Mouse (Mus musculus) heart, postnatal 0 days (tissue): ENCODE results near the gene Cpne7. TPM values are rescaled to one million over a fixed set of nuclear protein-coding genes. Genes with fewer than 3 reads are reported as not detected.
A peak's percentile ranks its signal among the peaks of the same experiment; 100 is the strongest.

ENCODE experiments used
- ATAC-seq: fragments of 200-750 bp; cut with Nextera tagmentation; 2 replicates; pipeline ENCODE4 v1.8.0; 2017; ENCODE audit warnings: low read depth, moderate number of reproducible peaks, moderate library complexity; ENCODE audit not compliant: insufficient read depth
- DNase-seq: peaks from one replicate; pipeline ENCODE4 v3.0.0-alpha.2; 2016; ENCODE audit warnings: low spot score
- H3K27ac ChIP-seq: fragments of 300-500 bp; sonication (generic); 2 replicates; pipeline ENCODE4 v1.5.1; 2014; ENCODE audit warnings: low read depth, mild to moderate bottlenecking
- H3K27me3 ChIP-seq: fragments of 300-500 bp; sonication (generic); 2 replicates; pipeline ENCODE4 v1.6.1; 2014; ENCODE audit warnings: low read length, mixed read lengths; ENCODE audit not compliant: control insufficient read depth, insufficient read depth
- H3K36me3 ChIP-seq: fragments of 300-500 bp; sonication (generic); replicated peaks from 2 replicates; pipeline ENCODE4 v1.6.1; 2014; ENCODE audit warnings: low read length, mixed read lengths; ENCODE audit not compliant: control insufficient read depth, insufficient read depth
- H3K4me1 ChIP-seq: fragments of 300-500 bp; sonication (generic); 2 replicates; pipeline ENCODE4 v1.6.1; 2014; ENCODE audit warnings: antibody characterized with exemption; ENCODE audit not compliant: control insufficient read depth, insufficient read depth
- H3K4me2 ChIP-seq: fragments of 300-500 bp; sonication (generic); 2 replicates; pipeline ENCODE4 v1.6.1; 2014; ENCODE audit warnings: low read depth, mild to moderate bottlenecking, low read length, moderate library complexity
- H3K4me3 ChIP-seq: fragments of 300-500 bp; sonication (generic); 2 replicates; pipeline ENCODE4 v1.5.1; 2014; ENCODE audit warnings: low read depth, low read length
- H3K9ac ChIP-seq: fragments of 300-500 bp; sonication (generic); replicated peaks from 2 replicates; pipeline ENCODE4 v1.6.1; 2014; ENCODE audit warnings: low read depth, low read length, mixed read lengths
- H3K9me3 ChIP-seq: fragments of 300-500 bp; sonication (generic); replicated peaks from 2 replicates; pipeline ENCODE4 v1.6.1; 2016; ENCODE audit warnings: low read length; ENCODE audit not compliant: control insufficient read depth
- CTCF ChIP-seq: IDR thresholded peaks from 2 replicates; pipeline ENCODE4 v1.5.1; 2016; ENCODE audit warnings: antibody characterized with exemption, control low read depth, low read depth
- EP300 ChIP-seq: IDR thresholded peaks from 2 replicates; pipeline ENCODE4 v1.6.1; 2016; ENCODE audit warnings: antibody characterized with exemption, low read depth
- WGBS: fragments of 180-500 bp; shearing (Covaris S2); extraction: QIAGEN DNeasy Blood & Tissue Kit; methylation state at CpG from one replicate; pipeline ENCODE4 v1.1.7; 2014; 5-methylcytosine and 5-hydroxymethylcytosine counted together
- polyA plus RNA-seq: library from polyadenylated mRNA; unstranded; fragments of >200 nt; fragmentation: Nextera tagmentation; extraction: Ambion mirVana; gene quantifications from 2 replicates; pipeline ENCODE4 v1.2.1, GENCODE M21; 2015
- total RNA-seq: library from RNA; depleted of rRNA; stranded (reverse); fragments of >200 nt; gene quantifications from 2 replicates; pipeline ENCODE4 v1.2.3, GENCODE M21; 2014; ENCODE audit warnings: low replicate concordance

The Cpne7 gene
- total and polyA plus RNA-seq, 2 experiments from 2014 or later = 0.15 to 0.42 TPM

DNA sequence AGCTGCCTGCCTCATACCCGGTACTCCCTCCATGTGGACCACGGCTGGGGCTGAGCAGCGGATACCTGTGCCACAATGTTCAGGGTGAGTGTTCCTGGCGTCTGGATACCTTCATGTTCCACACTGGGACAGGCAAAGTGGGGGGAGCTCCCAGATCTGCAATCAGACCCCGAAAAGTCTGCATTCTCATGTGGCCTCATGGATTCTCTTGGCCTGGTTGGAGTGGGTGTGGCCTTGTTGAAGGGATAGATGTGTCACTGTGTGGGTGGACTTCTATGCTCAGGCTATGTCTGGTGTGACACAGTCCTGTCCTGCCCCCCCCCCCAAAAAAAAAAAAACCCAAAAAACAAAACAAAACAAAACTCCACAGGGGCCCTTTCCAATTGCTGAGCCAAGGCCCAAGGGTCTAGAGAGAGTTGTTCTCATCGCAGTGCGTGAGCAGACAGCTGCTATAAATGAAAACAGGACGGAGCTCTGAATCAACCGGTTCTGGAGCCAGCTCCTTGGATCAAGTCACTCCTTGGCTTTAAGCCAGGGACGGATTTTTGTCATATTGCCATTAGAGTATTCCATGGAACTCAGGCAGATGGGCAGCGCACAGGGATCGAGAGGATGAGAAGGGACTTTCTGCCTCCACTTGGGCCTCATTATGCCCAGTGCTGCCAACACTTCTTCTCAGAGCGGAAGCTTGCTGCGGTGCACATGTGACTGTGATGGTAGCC, 24.7 kb downstream of the Cpne7 start:
- no peak overlapping the region for H3K4me3 ChIP-seq
- H3K4me1 ChIP-seq = peaks cover 17% of the 10 kb centered on the region
- ATAC-seq (peak; percentile 45), DNase-seq (peak; percentile 61)
- no peaks in the 10 kb centered on the region for H3K9me3 ChIP-seq
- H3K9ac ChIP-seq = no peak overlapping the region
- TF ChIP-seq CTCF = no peak
- no peak for TF ChIP-seq EP300
- H3K27ac ChIP-seq = peak overlapping the region; percentile 74
- H3K27me3 ChIP-seq = no peaks in the 10 kb centered on the region
- no peaks in the 10 kb centered on the region for H3K36me3 ChIP-seq
- 39% methylated on average over 14 of the region's 14 CpGs for WGBS
- H3K4me2 ChIP-seq = no peak overlapping the region

DNA sequence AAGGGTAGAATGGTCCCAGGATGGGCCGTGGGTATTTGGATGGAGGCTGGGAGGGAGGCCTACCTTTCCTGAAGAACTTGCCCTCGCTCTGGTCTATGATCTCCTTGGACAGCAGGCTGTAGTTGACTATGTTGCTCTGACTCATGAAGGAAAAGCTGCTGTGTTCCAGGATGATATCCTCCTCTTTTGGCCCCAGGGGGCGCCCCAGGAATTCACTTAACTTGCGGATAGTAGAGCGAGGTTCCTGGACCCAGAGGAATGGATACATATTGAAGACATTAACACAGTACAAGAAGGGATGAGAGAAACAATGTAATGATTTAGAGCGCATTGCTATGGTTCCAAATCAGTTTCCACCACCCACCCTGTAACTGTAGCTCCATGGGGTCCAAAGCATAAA, 28.1 kb downstream of the Cpne7 start:
- H3K27ac ChIP-seq = no peak overlapping the region
- ATAC-seq = no peak
- H3K9me3 ChIP-seq = no peaks in the 10 kb centered on the region
- 53% methylated on average over 6 of the region's 6 CpGs for WGBS
- no peak overlapping the region for H3K9ac ChIP-seq
- H3K27me3 ChIP-seq = no peaks in the 10 kb centered on the region
- no peak for TF ChIP-seq EP300
- TF ChIP-seq CTCF = peak; percentile 40
- H3K4me2 ChIP-seq = no peak overlapping the region
- no peak overlapping the region for H3K4me3 ChIP-seq
- no peaks in the 10 kb centered on the region for H3K36me3 ChIP-seq
- H3K4me1 ChIP-seq = peaks cover 8% of the 10 kb centered on the region; the same call in 1 of the 2 replicates
- no peak for DNase-seq

DNA sequence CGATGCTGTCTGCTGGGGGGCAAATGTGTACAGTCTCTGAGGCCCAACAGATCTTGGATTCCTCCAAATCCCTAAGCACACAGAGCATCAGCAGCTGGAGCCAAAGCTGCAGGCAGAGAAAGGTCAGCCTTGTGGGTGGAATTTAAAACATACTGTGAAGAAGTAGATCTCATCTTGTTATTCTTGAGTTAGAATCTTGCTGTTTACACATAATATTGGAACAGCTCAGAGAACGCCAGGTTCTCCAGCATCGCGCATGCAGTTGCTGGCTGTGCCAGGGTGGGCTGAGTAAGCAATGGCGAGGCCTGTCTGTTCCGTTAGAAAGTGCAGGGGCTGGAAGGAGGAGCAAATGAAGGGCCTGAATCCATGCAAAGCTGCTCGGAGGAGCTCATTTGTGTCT, 29.2 kb downstream of the Cpne7 start:
- H3K27me3 ChIP-seq = no peaks in the 10 kb centered on the region
- DNase-seq (no peak), ATAC-seq (no peak)
- no peak overlapping the region for H3K4me2 ChIP-seq
- H3K27ac ChIP-seq = no peak overlapping the region
- H3K9me3 ChIP-seq = no peaks in the 10 kb centered on the region
- no peak overlapping the region for H3K9ac ChIP-seq
- no peaks in the 10 kb centered on the region for H3K36me3 ChIP-seq
- no peak overlapping the region for H3K4me3 ChIP-seq
- H3K4me1 ChIP-seq = peaks cover 8% of the 10 kb centered on the region; the same call in 1 of the 2 replicates
- WGBS = 77% methylated on average over 7 of the region's 7 CpGs
- TF ChIP-seq EP300 (no peak), CTCF (no peak)

DNA sequence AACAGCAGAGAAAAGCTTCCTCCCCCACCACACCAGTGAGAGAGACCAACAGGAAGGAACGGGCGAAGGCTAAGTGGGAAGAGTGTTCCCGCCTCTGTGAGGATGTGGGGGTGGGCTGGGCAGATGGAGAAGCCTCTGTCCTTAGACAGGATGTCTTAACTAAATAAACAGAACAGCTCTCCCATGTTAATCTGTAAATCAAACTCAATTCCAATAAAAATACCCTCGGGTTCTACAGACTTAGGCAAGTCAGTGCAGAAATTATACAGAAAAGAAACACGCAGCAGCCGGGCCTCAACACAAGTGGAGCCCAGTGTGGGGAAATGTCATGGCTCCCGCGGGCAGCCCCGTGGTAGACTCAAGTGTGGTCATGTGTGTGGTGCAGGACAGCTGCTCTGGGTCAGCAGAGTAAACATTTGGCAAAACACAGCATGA, 33.6 kb downstream of the Cpne7 start:
- Histone ChIP-seq H3K4me3 (no peak overlapping the region), H3K27me3 (no peaks in the 10 kb centered on the region), H3K27ac (0 out of 2 replicates have a peak overlapping the region, but pooled peaks have one; percentile 36), H3K4me2 (no peak overlapping the region), H3K9ac (no peak overlapping the region), H3K4me1 (0 out of 2 replicates have a peak, but pooled peaks cover under 1% of the 10 kb centered on the region), H3K36me3 (no peaks in the 10 kb centered on the region), H3K9me3 (no peaks in the 10 kb centered on the region)
- no peak for DNase-seq
- TF ChIP-seq EP300 = no peak
- TF ChIP-seq CTCF = no peak
- ATAC-seq = peak; percentile 57
- 59% methylated on average over 9 of the region's 9 CpGs for WGBS

DNA sequence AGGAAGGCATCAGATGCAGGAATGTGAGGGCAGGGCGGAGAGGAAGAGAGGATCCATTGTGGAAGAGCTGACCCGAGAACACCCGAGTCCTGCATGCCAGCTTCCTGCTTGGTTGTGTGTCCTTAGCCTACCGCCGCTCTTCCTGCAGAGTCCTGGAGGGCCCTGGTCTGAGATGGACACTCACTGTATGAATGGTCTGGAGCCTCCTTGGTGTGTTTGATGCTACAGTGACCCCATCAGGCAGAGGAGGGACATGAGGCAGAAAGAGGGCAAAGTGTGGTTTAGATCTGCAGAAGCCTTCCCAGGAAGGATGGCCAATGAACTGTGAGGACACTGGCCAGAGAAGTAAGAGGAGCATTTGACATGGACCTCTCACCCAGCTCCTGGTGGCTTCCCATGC, 38.0 kb downstream of the Cpne7 start:
- no peak overlapping the region for H3K27ac ChIP-seq
- WGBS = 66% methylated on average over 5 of the region's 5 CpGs
- H3K9ac ChIP-seq = no peak overlapping the region
- peak; percentile 53 for DNase-seq
- TF ChIP-seq EP300 (no peak), CTCF (peak; percentile 69)
- peaks cover 23% of the 10 kb centered on the region for H3K4me1 ChIP-seq
- no peaks in the 10 kb centered on the region for H3K36me3 ChIP-seq
- no peaks in the 10 kb centered on the region for H3K9me3 ChIP-seq
- H3K4me2 ChIP-seq = no peak overlapping the region
- no peak overlapping the region for H3K4me3 ChIP-seq
- ATAC-seq = peak; percentile 53
- H3K27me3 ChIP-seq = no peaks in the 10 kb centered on the region
